Mouse (Mus musculus): Measurements from ENCODE around the gene Kcnip2. TPM values are rescaled to one million over a fixed set of nuclear protein-coding genes. Genes with fewer than 3 reads are reported as not detected.

The Kcnip2 gene
- total and polyA plus RNA-seq, 2 experiments from 2014 or later = 30.3 to 30.6 TPM

DNA sequence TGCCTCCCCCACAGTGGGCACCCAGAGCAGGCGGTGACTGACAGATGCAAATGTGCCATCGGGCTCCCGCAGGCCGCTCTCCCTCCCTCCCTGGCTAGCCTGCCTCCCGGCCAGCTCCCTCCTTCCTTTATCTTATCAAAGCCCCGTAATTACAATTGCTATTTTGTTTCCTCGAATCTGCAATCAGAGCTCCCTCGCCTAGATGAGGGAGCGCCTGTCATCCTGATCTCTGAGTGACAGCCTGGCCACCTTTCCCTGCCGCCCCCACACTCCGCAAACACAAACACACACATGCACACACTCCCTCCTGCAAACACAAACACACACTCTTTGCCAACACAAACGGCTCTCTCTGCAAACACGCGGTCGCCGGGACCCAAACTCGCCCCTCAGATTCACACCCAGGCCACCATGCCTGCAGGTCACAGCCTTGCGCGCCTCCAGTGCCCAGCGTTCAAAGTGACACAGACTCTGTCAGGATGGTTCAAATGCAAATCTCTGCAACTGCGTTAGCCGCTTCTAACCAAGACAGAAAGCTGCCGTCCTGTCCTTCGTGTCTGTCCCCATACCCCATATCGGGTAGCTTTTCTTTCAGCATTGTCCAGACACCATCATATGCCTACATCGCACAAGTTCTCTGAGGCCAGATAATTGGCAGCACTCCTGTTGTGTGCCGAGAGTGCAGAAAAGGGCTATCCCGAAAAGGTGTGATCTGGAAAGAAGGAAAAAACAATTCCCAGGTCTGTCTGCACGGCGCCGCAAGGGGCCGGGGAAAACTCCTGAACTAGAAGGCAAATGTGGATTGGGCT is 70.3 kb downstream of the Kcnip2 start:
- Histone ChIP-seq H3K9me3 (ENCODE audit: low read length) (no peaks in the 10 kb centered on the region), H3K9ac (no peak overlapping the region), H3K4me1 (ENCODE audit: insufficient read depth) (0 out of 2 replicates have a peak, but pooled peaks cover 8% of the 10 kb centered on the region), H3K27me3 (ENCODE audit: insufficient read depth, low read length) (peaks cover 46% of the 10 kb centered on the region), H3K27ac (ENCODE audit: low read depth, low read length) (no peak overlapping the region), H3K4me2 (ENCODE audit: low read depth) (no peak overlapping the region), H3K36me3 (ENCODE audit: insufficient read depth) (no peaks in the 10 kb centered on the region), H3K4me3 (ENCODE audit: low read depth, low read length) (no peak overlapping the region)
- TF ChIP-seq CTCF (IDR thresholded peaks at IDR 0.05; ENCODE audit: low read depth) = no peak
- WGBS = 4% methylated on average over 32 of the region's 32 CpGs
- ATAC-seq (no peak), DNase-seq (no peak)

DNA sequence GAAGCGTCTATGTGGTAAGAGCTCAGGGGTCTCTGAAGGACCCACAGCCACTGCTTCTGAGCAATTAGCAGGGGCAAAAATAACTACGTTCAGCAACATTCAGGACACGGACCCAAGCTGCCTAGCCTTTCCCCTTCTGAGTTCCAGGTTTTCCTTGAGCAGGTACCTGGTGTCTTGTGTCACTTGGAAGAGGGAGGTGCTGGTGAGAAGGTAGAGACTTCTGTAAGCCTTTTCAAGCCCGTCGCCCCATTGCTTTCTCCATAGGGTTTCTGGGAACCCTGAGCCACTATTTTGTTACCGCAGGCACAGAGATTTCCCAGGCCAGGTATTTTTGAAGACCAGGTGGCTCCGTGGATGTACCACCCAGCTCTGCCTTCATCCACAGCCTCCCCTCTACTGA is 72.2 kb downstream of the Kcnip2 start:
- Histone ChIP-seq H3K4me1 (ENCODE audit: insufficient read depth) (0 out of 2 replicates have a peak, but pooled peaks cover 6% of the 10 kb centered on the region), H3K4me2 (ENCODE audit: low read depth) (no peak overlapping the region), H3K4me3 (ENCODE audit: low read depth, low read length) (no peak overlapping the region), H3K36me3 (ENCODE audit: insufficient read depth) (no peaks in the 10 kb centered on the region), H3K9ac (no peak overlapping the region), H3K27ac (ENCODE audit: low read depth, low read length) (no peak overlapping the region), H3K9me3 (ENCODE audit: low read length) (no peaks in the 10 kb centered on the region), H3K27me3 (ENCODE audit: insufficient read depth, low read length) (peaks cover 61% of the 10 kb centered on the region)
- ATAC-seq (no peak), DNase-seq (no peak)
- no peak for TF ChIP-seq CTCF (IDR thresholded peaks at IDR 0.05; ENCODE audit: low read depth)
- 27% methylated on average over 7 of the region's 7 CpGs for WGBS

DNA sequence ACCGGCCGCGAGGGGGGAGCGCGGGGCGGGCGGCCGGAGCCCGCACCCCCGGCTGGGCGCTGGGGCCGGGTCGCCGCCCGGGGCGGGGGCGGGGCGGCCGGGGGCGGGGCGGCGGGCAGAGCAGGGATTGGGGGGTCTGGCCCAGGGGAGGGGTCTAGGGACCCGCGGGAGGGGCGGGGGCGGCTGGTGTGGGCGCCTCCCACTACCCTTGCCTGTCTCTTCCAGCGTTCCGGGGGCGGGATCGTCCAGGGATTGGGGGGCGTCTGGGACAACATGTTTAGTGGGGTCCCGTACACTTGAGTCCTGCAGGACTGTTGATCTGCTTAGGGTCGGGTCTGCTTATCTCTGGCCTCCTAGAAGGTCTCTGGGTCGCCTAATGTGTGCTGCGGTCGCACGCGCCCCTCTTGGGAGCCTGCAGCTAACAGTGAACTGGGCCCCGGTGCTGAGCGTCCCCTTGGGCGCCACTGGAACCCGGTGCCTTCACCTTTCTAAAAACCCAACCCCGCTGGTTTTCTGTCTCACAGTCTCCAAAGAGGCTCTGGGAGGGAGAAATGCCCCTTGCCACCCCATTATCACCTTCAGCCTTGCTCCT is 72.8 kb downstream of the Kcnip2 start:
- no peak overlapping the region for H3K9ac ChIP-seq
- TF ChIP-seq CTCF (IDR thresholded peaks at IDR 0.05; ENCODE audit: low read depth) = no peak
- WGBS = 2% methylated on average over 25 of the region's 44 CpGs
- H3K4me3 ChIP-seq (ENCODE audit: low read depth, low read length) = peak overlapping the region; percentile 30
- H3K4me1 ChIP-seq (ENCODE audit: insufficient read depth) = 0 out of 2 replicates have a peak, but pooled peaks cover under 1% of the 10 kb centered on the region
- H3K4me2 ChIP-seq (ENCODE audit: low read depth) = peak overlapping the region; percentile 57
- no peak for DNase-seq
- H3K9me3 ChIP-seq (ENCODE audit: low read length) = no peaks in the 10 kb centered on the region
- H3K27ac ChIP-seq (ENCODE audit: low read depth, low read length) = no peak overlapping the region
- ATAC-seq = no peak
- H3K36me3 ChIP-seq (ENCODE audit: insufficient read depth) = no peaks in the 10 kb centered on the region
- peaks cover 66% of the 10 kb centered on the region for H3K27me3 ChIP-seq (ENCODE audit: insufficient read depth, low read length)

DNA sequence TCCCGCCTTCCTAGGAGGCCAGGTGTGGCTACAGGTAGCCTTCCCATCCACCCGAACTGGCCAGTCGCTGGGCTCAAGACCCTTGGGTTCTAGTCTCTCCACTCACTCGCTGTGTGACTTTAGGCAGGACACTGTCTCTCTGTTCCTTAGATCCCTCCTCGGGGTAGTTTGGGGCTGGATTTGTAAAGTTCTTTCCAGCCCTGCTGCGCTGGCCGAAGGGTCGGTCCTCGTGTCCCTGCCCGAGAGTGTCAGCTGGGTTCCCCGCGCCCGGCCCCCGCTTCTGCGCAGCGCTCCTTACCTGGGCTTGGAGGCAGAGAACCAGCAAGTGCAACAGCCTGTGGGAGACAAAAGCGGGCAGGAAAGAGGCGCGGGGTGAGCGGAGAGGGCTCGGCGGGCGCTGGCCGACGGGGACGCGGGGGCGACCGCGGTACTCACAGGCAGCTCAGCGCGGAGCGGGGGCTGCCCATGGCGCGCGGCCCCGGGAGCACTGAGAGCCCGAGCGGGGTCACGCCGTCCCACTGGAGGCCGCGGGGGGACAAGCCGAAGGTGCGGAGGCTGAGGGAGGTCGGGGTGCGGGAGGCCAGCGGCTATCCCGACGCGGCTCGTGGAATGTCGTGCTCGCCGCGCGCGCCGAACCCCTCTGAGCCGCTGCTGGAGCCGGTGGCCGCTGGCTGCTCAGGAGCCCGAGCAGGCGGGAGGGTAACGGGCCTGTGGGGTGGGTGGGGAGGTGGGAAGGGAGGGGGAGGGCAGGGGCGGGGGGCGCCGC is 73.5 kb downstream of the Kcnip2 start, which contains the start of gene Fgf8:
Gene Fgf8, minus strand, starts transcription at position 698 of the 766 bp plus-strand sequence.
- H3K9ac ChIP-seq = no peak within 1 kb of the TSS; the same call in 1 of the 2 replicates
- 4% methylated on average over 58 of the region's 68 CpGs for WGBS
- H3K27ac ChIP-seq (ENCODE audit: low read depth, low read length) = no peak within 1 kb of the TSS

More for the DNA sequence above, 73.5 kb downstream of the Kcnip2 start, which contains the start of gene Fgf8:
- ATAC-seq (no peak), DNase-seq (no peak)
- TF ChIP-seq CTCF (IDR thresholded peaks at IDR 0.05; ENCODE audit: low read depth) = no peak
- Histone ChIP-seq H3K27me3 (ENCODE audit: insufficient read depth, low read length) (peaks cover 73% of the 10 kb centered on the region), H3K36me3 (ENCODE audit: insufficient read depth) (no peaks in the 10 kb centered on the region), H3K4me1 (ENCODE audit: insufficient read depth) (no peaks in the 10 kb centered on the region; the same call in 1 of the 2 replicates), H3K9me3 (ENCODE audit: low read length) (no peaks in the 10 kb centered on the region), H3K4me2 (ENCODE audit: low read depth) (peak within 1 kb of the TSS; percentile 57), H3K4me3 (ENCODE audit: low read depth, low read length) (peak within 1 kb of the TSS; percentile 30)

Other genes with a start within 250 kb of the Kcnip2 start
- 31.8 and 34.2 TPM in 2 replicates for gene Fbxw4, start 155.7 kb downstream of the Kcnip2 start, total RNA-seq (2014; rRNA removed)
- 5.0 and 6.4 TPM in 2 replicates for gene Fbxw4, start 155.7 kb downstream of the Kcnip2 start, polyA plus RNA-seq (2015; fragmentation: Nextera tagmentation; extraction: Ambion mirVana)
- 1.00 TPM in 1 of 2 replicates, not detected in the other for gene Fgf8, start 73.1 kb downstream of the Kcnip2 start, total RNA-seq (2014; rRNA removed)
- 0.24 and 0.26 TPM in 2 replicates for gene Fgf8, start 73.1 kb downstream of the Kcnip2 start, polyA plus RNA-seq (2015; fragmentation: Nextera tagmentation; extraction: Ambion mirVana)
- 34.7 and 55.2 TPM in 2 replicates for gene Npm3, start 66.5 kb downstream of the Kcnip2 start, total RNA-seq (2014; rRNA removed)
- gene Npm3, start 66.5 kb downstream of the Kcnip2 start, polyA plus RNA-seq (2015; fragmentation: Nextera tagmentation; extraction: Ambion mirVana) = 7.8 and 11.5 TPM in 2 replicates
- gene Mgea5, start 32.2 kb downstream of the Kcnip2 start, total RNA-seq (2014; rRNA removed) = 214 and 247 TPM in 2 replicates
- 46.8 and 67.8 TPM in 2 replicates for gene Mgea5, start 32.2 kb downstream of the Kcnip2 start, polyA plus RNA-seq (2015; fragmentation: Nextera tagmentation; extraction: Ambion mirVana)
- 17.5 and 22.5 TPM in 2 replicates for gene Armh3, start 182.4 kb upstream of the Kcnip2 start, total RNA-seq (2014; rRNA removed)
- 18.7 and 20.9 TPM in 2 replicates for gene Armh3, start 182.4 kb upstream of the Kcnip2 start, polyA plus RNA-seq (2015; fragmentation: Nextera tagmentation; extraction: Ambion mirVana)
- 5.3 and 7.0 TPM in 2 replicates for gene Hps6, start 187.4 kb upstream of the Kcnip2 start, total RNA-seq (2014; rRNA removed)
- 3.6 and 4.6 TPM in 2 replicates for gene Hps6, start 187.4 kb upstream of the Kcnip2 start, polyA plus RNA-seq (2015; fragmentation: Nextera tagmentation; extraction: Ambion mirVana)
- 10.6 and 11.2 TPM in 2 replicates for gene Pprc1, start 228.8 kb upstream of the Kcnip2 start, total RNA-seq (2014; rRNA removed)
- gene Pprc1, start 228.8 kb upstream of the Kcnip2 start, polyA plus RNA-seq (2015; fragmentation: Nextera tagmentation; extraction: Ambion mirVana) = 9.0 and 11.3 TPM in 2 replicates
- 140 and 162 TPM in 2 replicates for gene Ldb1, start 229.2 kb upstream of the Kcnip2 start, total RNA-seq (2014; rRNA removed)
- gene Ldb1, start 229.2 kb upstream of the Kcnip2 start, polyA plus RNA-seq (2015; fragmentation: Nextera tagmentation; extraction: Ambion mirVana) = 82.6 and 90.4 TPM in 2 replicates